Mouse (Mus musculus) midbrain, embryonic 12.5 days (tissue): Measurements from ENCODE around the gene Snrpd3. TPM values are rescaled to one million over a fixed set of nuclear protein-coding genes. Genes with fewer than 3 reads are reported as not detected.

Experiments used
- ATAC-seq: fragments of 200-750 bp; cut with Nextera tagmentation; 2 replicates; pipeline ENCODE4 v1.8.0; 2017; ENCODE audit warnings: low read depth, moderate TSS enrichment, moderate library complexity; ENCODE audit not compliant: low FRiP score
- H3K27ac ChIP-seq: fragments of 300-500 bp; sonication (generic); replicated peaks from 2 replicates; pipeline ENCODE4 v1.5.1; 2016; ENCODE audit warnings: mild to moderate bottlenecking
- H3K27me3 ChIP-seq: fragments of 300-500 bp; sonication (generic); 2 replicates; pipeline ENCODE4 v1.6.1; 2016; ENCODE audit warnings: mild to moderate bottlenecking
- H3K36me3 ChIP-seq: fragments of 300-500 bp; sonication (generic); 2 replicates; pipeline ENCODE4 v1.6.1; 2016
- H3K4me1 ChIP-seq: fragments of 300-500 bp; sonication (generic); 2 replicates; pipeline ENCODE4 v1.6.1; 2016
- H3K4me2 ChIP-seq: fragments of 300-500 bp; sonication (generic); replicated peaks from 2 replicates; pipeline ENCODE4 v1.6.1; 2016; ENCODE audit warnings: mild to moderate bottlenecking, moderate library complexity
- H3K4me3 ChIP-seq: fragments of 300-500 bp; sonication (generic); 2 replicates; pipeline ENCODE4 v1.5.1; 2016; ENCODE audit warnings: mild to moderate bottlenecking
- H3K9ac ChIP-seq: fragments of 300-500 bp; sonication (generic); replicated peaks from 2 replicates; pipeline ENCODE4 v1.6.1; 2016; ENCODE audit warnings: mild to moderate bottlenecking, moderate library complexity
- H3K9me3 ChIP-seq: fragments of 300-500 bp; sonication (generic); 2 replicates; pipeline ENCODE4 v1.6.1; 2016; ENCODE audit warnings: mild to moderate bottlenecking
- WGBS: fragments of 180-500 bp; shearing (Covaris S2); methylation state at CpG from one replicate; pipeline ENCODE4 v1.1.7; 2016; 5-methylcytosine and 5-hydroxymethylcytosine counted together
- polyA plus RNA-seq: library from polyadenylated mRNA; unstranded; fragments of >200 nt; fragmentation: Nextera tagmentation; extraction: Ambion mirVana; gene quantifications from 2 replicates; pipeline ENCODE4 v1.2.1, GENCODE M21; 2016

Gene Snrpd3
- polyA plus RNA-seq, 1 experiment from 2014 or later: 182 TPM

- Histone ChIP-seq H3K4me2 (no peak overlapping the region), H3K9ac (no peak overlapping the region), H3K4me1 (no peaks in the 10 kb centered on the region), H3K9me3 (0 out of 2 replicates have a peak, but pooled peaks cover 9% of the 10 kb centered on the region), H3K36me3 (no peaks in the 10 kb centered on the region), H3K27ac (no peak overlapping the region), H3K27me3 (0 out of 2 replicates have a peak, but pooled peaks cover 6% of the 10 kb centered on the region), H3K4me3 (no peak overlapping the region)
- 85% methylated on average over 7 of the region's 7 CpGs for WGBS
- ATAC-seq: no peak
These were observed 30.6 kb downstream of the Snrpd3 start for GRCm38 (mm10) chr10:75547901-75548300.

- H3K4me2 ChIP-seq: no peak overlapping the region
- WGBS: 78% methylated on average over 14 of the region's 14 CpGs
These were observed 31.1 kb downstream of the Snrpd3 start for GRCm38 (mm10) chr10:75548486-75548885.

GRCm38 (mm10) chr10:75549886-75550285, 32.5 kb downstream of the Snrpd3 start:
- 85% methylated on average over 7 of the region's 7 CpGs for WGBS
- Histone ChIP-seq H3K4me2 (no peak overlapping the region), H3K4me1 (no peaks in the 10 kb centered on the region), H3K4me3 (no peak overlapping the region), H3K27ac (no peak overlapping the region), H3K9me3 (0 out of 2 replicates have a peak, but pooled peaks cover under 1% of the 10 kb centered on the region), H3K36me3 (no peaks in the 10 kb centered on the region), H3K27me3 (0 out of 2 replicates have a peak, but pooled peaks cover 6% of the 10 kb centered on the region), H3K9ac (no peak overlapping the region)
- ATAC-seq: no peak

More at GRCm38 (mm10) chr10:75548486-75548885, 31.1 kb downstream of the Snrpd3 start:
- H3K4me3 ChIP-seq: no peak overlapping the region
- no peaks in the 10 kb centered on the region for H3K4me1 ChIP-seq
- no peak for ATAC-seq
- H3K36me3 ChIP-seq: no peaks in the 10 kb centered on the region
- 0 out of 2 replicates have a peak, but pooled peaks cover 6% of the 10 kb centered on the region for H3K27me3 ChIP-seq
- 0 out of 2 replicates have a peak, but pooled peaks cover 5% of the 10 kb centered on the region for H3K9me3 ChIP-seq
- H3K9ac ChIP-seq: no peak overlapping the region
- no peak overlapping the region for H3K27ac ChIP-seq

GRCm38 (mm10) chr10:75551175-75551574, 33.8 kb downstream of the Snrpd3 start:
- no peak overlapping the region for H3K9ac ChIP-seq
- H3K9me3 ChIP-seq: no peaks in the 10 kb centered on the region
- no peak overlapping the region for H3K27ac ChIP-seq
- no peak for ATAC-seq
- H3K36me3 ChIP-seq: no peaks in the 10 kb centered on the region
- H3K4me3 ChIP-seq: no peak overlapping the region
- H3K27me3 ChIP-seq: 0 out of 2 replicates have a peak, but pooled peaks cover 6% of the 10 kb centered on the region
- WGBS: 61% methylated on average over 12 of the region's 12 CpGs
- H3K4me1 ChIP-seq: peaks cover 7% of the 10 kb centered on the region; the same call in 1 of the 2 replicates
- H3K4me2 ChIP-seq: no peak overlapping the region

GRCm38 (mm10) chr10:75552106-75552505, 34.8 kb downstream of the Snrpd3 start:
- Histone ChIP-seq H3K9ac (no peak overlapping the region), H3K4me2 (no peak overlapping the region), H3K36me3 (no peaks in the 10 kb centered on the region), H3K4me1 (peaks cover 16% of the 10 kb centered on the region), H3K4me3 (no peak overlapping the region), H3K27ac (no peak overlapping the region), H3K27me3 (peaks cover 7% of the 10 kb centered on the region; the same call in 1 of the 2 replicates), H3K9me3 (no peaks in the 10 kb centered on the region)
- no peak for ATAC-seq
- WGBS: 89% methylated on average over 2 of the region's 2 CpGs

- Histone ChIP-seq H3K4me1 (peaks cover 17% of the 10 kb centered on the region), H3K36me3 (no peaks in the 10 kb centered on the region), H3K9me3 (no peaks in the 10 kb centered on the region), H3K4me3 (no peak overlapping the region), H3K9ac (no peak overlapping the region), H3K27me3 (peaks cover 12% of the 10 kb centered on the region; the same call in 1 of the 2 replicates), H3K4me2 (no peak overlapping the region), H3K27ac (no peak overlapping the region)
- ATAC-seq: no peak
- WGBS: 73% methylated on average over 13 of the region's 13 CpGs
These were observed 35.5 kb downstream of the Snrpd3 start for GRCm38 (mm10) chr10:75552701-75553450.

- no peak overlapping the region for H3K4me2 ChIP-seq
- no peaks in the 10 kb centered on the region for H3K9me3 ChIP-seq
- H3K4me3 ChIP-seq: no peak overlapping the region
- no peak overlapping the region for H3K9ac ChIP-seq
- peaks cover 20% of the 10 kb centered on the region for H3K27me3 ChIP-seq
- no peak overlapping the region for H3K27ac ChIP-seq
- H3K4me1 ChIP-seq: peaks cover 23% of the 10 kb centered on the region
- no peak for ATAC-seq
- no peaks in the 10 kb centered on the region for H3K36me3 ChIP-seq
- 87% methylated on average over 8 of the region's 8 CpGs for WGBS
These were observed 36.7 kb downstream of the Snrpd3 start for GRCm38 (mm10) chr10:75554090-75554489.

GRCm38 (mm10) chr10:75555557-75555956, 38.2 kb downstream of the Snrpd3 start:
- H3K9ac ChIP-seq: no peak overlapping the region
- 79% methylated on average over 6 of the region's 6 CpGs for WGBS
- H3K9me3 ChIP-seq: no peaks in the 10 kb centered on the region
- H3K4me2 ChIP-seq: no peak overlapping the region
- H3K27ac ChIP-seq: peak overlapping the region; percentile 65
- no peak for ATAC-seq
- peaks cover 33% of the 10 kb centered on the region for H3K27me3 ChIP-seq
- peaks cover 34% of the 10 kb centered on the region for H3K4me1 ChIP-seq
- no peak overlapping the region for H3K4me3 ChIP-seq
- no peaks in the 10 kb centered on the region for H3K36me3 ChIP-seq

- 40% methylated on average over 9 of the region's 9 CpGs for WGBS
- Histone ChIP-seq H3K4me2 (0 out of 2 replicates have a peak overlapping the region, but pooled peaks have one; percentile 2), H3K27me3 (peaks cover 38% of the 10 kb centered on the region), H3K9me3 (no peaks in the 10 kb centered on the region), H3K27ac (peak overlapping the region; percentile 65), H3K4me1 (peaks cover 36% of the 10 kb centered on the region), H3K9ac (no peak overlapping the region), H3K36me3 (no peaks in the 10 kb centered on the region), H3K4me3 (no peak overlapping the region)
- peak; percentile 68 for ATAC-seq
These were observed 38.7 kb downstream of the Snrpd3 start for GRCm38 (mm10) chr10:75556026-75556425.

GRCm38 (mm10) chr10:75558515-75558914, 41.2 kb downstream of the Snrpd3 start:
- H3K27ac ChIP-seq: peak overlapping the region; percentile 82
- H3K4me2 ChIP-seq: peak overlapping the region; percentile 94
- ATAC-seq: no peak
- peak overlapping the region; percentile 63 for H3K4me3 ChIP-seq
- 25% methylated on average over 3 of the region's 3 CpGs for WGBS
- peaks cover 36% of the 10 kb centered on the region for H3K4me1 ChIP-seq
- H3K9me3 ChIP-seq: no peaks in the 10 kb centered on the region
- H3K36me3 ChIP-seq: no peaks in the 10 kb centered on the region
- H3K27me3 ChIP-seq: peaks cover 50% of the 10 kb centered on the region
- H3K9ac ChIP-seq: no peak overlapping the region

- Histone ChIP-seq H3K9ac (peak overlapping the region; percentile 77), H3K4me3 (peak overlapping the region; percentile 63), H3K9me3 (no peaks in the 10 kb centered on the region), H3K4me1 (peaks cover 36% of the 10 kb centered on the region), H3K4me2 (peak overlapping the region; percentile 94), H3K27ac (peak overlapping the region; percentile 82), H3K36me3 (no peaks in the 10 kb centered on the region), H3K27me3 (peaks cover 55% of the 10 kb centered on the region)
- ATAC-seq: peak; percentile 28; the same call in 1 of the 2 replicates
- WGBS: 5% methylated on average over 14 of the region's 14 CpGs
These were observed 41.8 kb downstream of the Snrpd3 start for GRCm38 (mm10) chr10:75559041-75559675.
